Mouse (Mus musculus) bone marrow, adult 2 months (tissue): Measurements from ENCODE around the gene Btrc.

ENCODE experiments used
- CTCF ChIP-seq: fragments of 200-500 bp; IDR thresholded peaks from 2 replicates; pipeline ENCODE4 v1.5.1; 2011; ENCODE audit warnings: low read length, control low read depth; ENCODE audit not compliant: control insufficient read depth, insufficient read depth
- POLR2A ChIP-seq: fragments of 200-500 bp; IDR thresholded peaks from 2 replicates; pipeline ENCODE4 v1.6.1; 2011; ENCODE audit warnings: low read depth, mild to moderate bottlenecking, control low read depth, low read length, borderline replicate concordance; ENCODE audit not compliant: control insufficient read depth

DNA sequence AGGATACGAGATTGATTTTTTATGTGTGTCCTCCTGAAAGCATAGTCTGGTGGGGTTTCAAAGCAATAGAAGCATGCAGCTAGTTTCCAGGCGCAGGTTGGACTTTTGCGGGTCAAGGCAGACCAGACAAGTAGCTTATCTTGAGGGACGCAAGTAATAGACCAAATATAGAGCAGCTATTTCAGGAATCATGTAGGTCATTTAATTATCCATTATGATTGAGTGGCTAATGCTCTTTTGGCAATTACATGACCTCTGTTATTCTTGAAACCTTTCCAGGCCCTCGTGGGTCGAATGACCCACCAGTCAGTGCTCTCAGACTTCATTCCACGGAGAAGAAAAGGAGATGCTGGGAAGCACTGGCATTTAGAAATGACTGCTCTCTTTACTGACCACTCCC is 78.2 kb downstream of the Btrc start:
- TF ChIP-seq CTCF (no peak), POLR2A (no peak)
